Mouse (Mus musculus) CH12.LX (cell line): ENCODE measurements around the gene Acvr2b.

Experiments
- CTCF ChIP-seq, 2 experiments: IDR thresholded peaks in 1 of 2; conservative IDR thresholded peaks in 1 of 2; 2 replicates each; pipeline ENCODE4 v1.5.1; 2011 to 2012; ENCODE audit warnings: low read depth in 2 of 2, low read length in 2 of 2, improper control_type of control experiment in 1 of 2, inconsistent platforms in 1 of 2, mild to moderate bottlenecking in 1 of 2, moderate library complexity in 1 of 2
- EP300 ChIP-seq: IDR thresholded peaks from 2 replicates; pipeline ENCODE4 v1.6.1; 2011; ENCODE audit warnings: low read length, improper control_type of control experiment
- POLR2A ChIP-seq: IDR thresholded peaks from 2 replicates; pipeline ENCODE4 v1.6.1; 2011; ENCODE audit warnings: low read depth, mild to moderate bottlenecking, improper control_type of control experiment, low read length

DNA sequence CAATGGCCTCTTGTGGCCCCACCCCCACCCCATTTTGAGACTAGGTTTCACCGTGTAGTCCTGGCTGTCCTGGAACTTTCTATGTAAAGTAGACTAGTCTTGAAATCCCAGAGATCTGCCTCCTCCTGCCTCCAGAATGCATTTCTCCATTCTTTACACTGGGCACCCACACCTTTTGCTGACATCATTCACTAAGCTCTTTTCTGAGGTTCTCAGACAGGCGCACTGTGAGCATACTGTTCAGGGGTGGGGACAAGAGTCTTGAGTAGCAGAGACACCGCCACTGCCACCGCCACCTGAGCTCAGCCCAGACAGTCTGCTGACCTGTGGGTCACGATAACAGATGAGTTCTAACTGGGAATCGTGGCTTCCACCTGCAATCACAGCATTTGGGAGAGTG is 46.0 kb upstream of the Acvr2b start:
- TF ChIP-seq CTCF (conservative IDR thresholded peaks at IDR 0.05 in 1 of 2, IDR thresholded peaks at IDR 0.05 in 1 of 2; ENCODE audit: low read depth in 2 of 2, low read length in 2 of 2) (no peak), EP300 (no peak), POLR2A (no peak)
